Mouse (Mus musculus): ENCODE measurements at regions not wholly inside any gene's neighbourhood (a gene's known extent, or its start where the extent isn't known, plus 50 kb on each side); places are given as distances from the start of the nearest gene placed in this dataset.
A peak's percentile ranks its signal among the peaks of the same experiment; 100 is the strongest.

DNA sequence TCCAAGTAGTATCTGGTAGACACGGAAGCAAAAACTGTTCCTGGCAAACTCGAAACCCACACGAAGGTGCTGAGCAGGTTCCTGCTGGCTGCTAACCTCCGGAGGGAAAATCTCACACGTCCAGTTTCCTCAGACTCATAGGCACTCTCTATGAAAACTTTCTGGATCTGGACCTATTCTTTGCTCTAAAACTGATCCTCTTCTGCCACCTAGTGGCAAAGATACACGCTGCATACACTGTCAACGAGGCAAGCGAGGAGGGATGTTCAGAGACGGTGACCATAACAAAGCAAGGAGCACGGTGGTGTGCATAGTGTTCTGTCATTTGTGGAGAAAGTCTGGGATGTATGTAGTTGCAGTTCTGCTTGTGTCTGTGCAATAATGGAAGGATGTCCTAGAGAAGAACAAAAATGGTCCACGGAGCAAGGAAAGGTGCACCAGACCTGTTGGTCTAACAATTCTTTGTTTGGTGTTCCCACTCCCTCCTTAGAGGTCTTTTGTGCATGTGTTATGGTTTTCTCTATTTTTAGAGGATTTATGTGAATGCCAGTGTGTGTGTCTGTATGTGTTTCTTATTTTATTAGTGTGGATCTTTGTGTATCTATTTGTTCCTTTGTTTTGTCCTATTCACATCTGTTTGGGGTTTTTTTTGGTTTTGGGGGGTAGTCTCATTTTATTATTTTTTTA, 57.0 kb upstream of the Siglech start:
- DNase-seq (ENCODE audit: inconsistent ontology term): peak; percentile 58
